Mouse (Mus musculus): ENCODE results near the gene Lhx9. TPM values are rescaled to one million over a fixed set of nuclear protein-coding genes. Genes with fewer than 3 reads are reported as not detected.
A peak's percentile ranks its signal among the peaks of the same experiment; 100 is the strongest.

Lhx9 gene
- polyA plus RNA-seq, 1 experiment, result 0.05 TPM

DNA sequence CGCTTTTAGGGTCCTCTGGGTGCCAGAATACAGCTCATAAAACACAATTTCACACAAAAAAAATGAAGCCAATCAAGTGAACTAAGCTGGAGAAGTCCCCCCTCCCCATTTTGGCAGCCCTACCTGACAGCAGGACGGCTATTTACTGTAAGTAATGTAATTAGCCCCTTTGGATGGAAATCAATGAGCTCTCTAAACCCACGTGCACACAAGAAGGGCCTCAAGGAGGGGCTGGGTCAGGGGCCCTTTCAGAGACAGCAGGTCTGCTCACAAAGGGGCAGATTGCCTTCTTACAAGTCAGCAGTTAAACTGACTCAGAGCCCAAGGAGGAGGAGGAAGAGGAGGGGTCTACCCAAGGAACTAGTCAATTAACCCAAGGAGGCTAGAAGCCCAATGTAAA, 4.2 kb downstream of the Lhx9 start:
- Histone ChIP-seq H3K4me1 (ENCODE audit: control insufficient read depth, insufficient read depth, insufficient read length) (peaks cover 11% of the 10 kb centered on the region), H3K27me3 (ENCODE audit: control insufficient read depth, insufficient read depth, low read length) (peaks cover 58% of the 10 kb centered on the region), H3K4me3 (ENCODE audit: extremely low read depth, insufficient read depth, insufficient read length) (no peak overlapping the region), H3K27ac (ENCODE audit: insufficient read depth, low read length) (no peak overlapping the region), H3K36me3 (ENCODE audit: control insufficient read depth, insufficient read depth, low read length) (no peaks in the 10 kb centered on the region)
- DNase-seq (ENCODE audit: low read depth in 1 of 2, low spot score in 2 of 2), result no peak
- TF ChIP-seq POLR2A (IDR thresholded peaks at IDR 0.05; ENCODE audit: low read depth, low read length) (no peak), CTCF (IDR thresholded peaks at IDR 0.05; ENCODE audit: extremely low read depth, insufficient read depth, insufficient read length, insufficient replicate concordance) (no peak)
- 18% methylated on average over 3 of the region's 3 CpGs for WGBS

GRCm38 (mm10) chr1:138843361-138844091, 4.9 kb downstream of the Lhx9 start:
- Histone ChIP-seq H3K36me3 (ENCODE audit: control insufficient read depth, insufficient read depth, low read length) (no peaks in the 10 kb centered on the region), H3K27me3 (ENCODE audit: control insufficient read depth, insufficient read depth, low read length) (peaks cover 55% of the 10 kb centered on the region), H3K4me1 (ENCODE audit: control insufficient read depth, insufficient read depth, insufficient read length) (peaks cover 9% of the 10 kb centered on the region), H3K27ac (ENCODE audit: insufficient read depth, low read length) (no peak overlapping the region), H3K4me3 (ENCODE audit: extremely low read depth, insufficient read depth, insufficient read length) (peak overlapping the region; percentile 44; the same call in 1 of the 2 replicates)
- WGBS, result 2% methylated on average over 35 of the region's 35 CpGs
- no peak for DNase-seq (ENCODE audit: low read depth in 1 of 2, low spot score in 2 of 2)
- TF ChIP-seq POLR2A (IDR thresholded peaks at IDR 0.05; ENCODE audit: low read depth, low read length) (no peak), CTCF (IDR thresholded peaks at IDR 0.05; ENCODE audit: extremely low read depth, insufficient read depth, insufficient read length, insufficient replicate concordance) (no peak)

GRCm38 (mm10) chr1:138842756-138843155, 5.6 kb downstream of the Lhx9 start:
- TF ChIP-seq CTCF (IDR thresholded peaks at IDR 0.05; ENCODE audit: extremely low read depth, insufficient read depth, insufficient read length, insufficient replicate concordance), result no peak
- TF ChIP-seq POLR2A (IDR thresholded peaks at IDR 0.05; ENCODE audit: low read depth, low read length), result no peak
- DNase-seq (ENCODE audit: low read depth in 1 of 2, low spot score in 2 of 2), result no peak
- peaks cover 9% of the 10 kb centered on the region for H3K4me1 ChIP-seq (ENCODE audit: control insufficient read depth, insufficient read depth, insufficient read length)
- WGBS, result 14% methylated on average over 10 of the region's 10 CpGs
- H3K27me3 ChIP-seq (ENCODE audit: control insufficient read depth, insufficient read depth, low read length), result peaks cover 53% of the 10 kb centered on the region
- no peak overlapping the region for H3K27ac ChIP-seq (ENCODE audit: insufficient read depth, low read length)
- no peaks in the 10 kb centered on the region for H3K36me3 ChIP-seq (ENCODE audit: control insufficient read depth, insufficient read depth, low read length)
- no peak overlapping the region for H3K4me3 ChIP-seq (ENCODE audit: extremely low read depth, insufficient read depth, insufficient read length)

GRCm38 (mm10) chr1:138842315-138842714, 6.1 kb downstream of the Lhx9 start:
- H3K4me3 ChIP-seq (ENCODE audit: extremely low read depth, insufficient read depth, insufficient read length), result no peak overlapping the region
- no peak for TF ChIP-seq POLR2A (IDR thresholded peaks at IDR 0.05; ENCODE audit: low read depth, low read length)
- no peak for TF ChIP-seq CTCF (IDR thresholded peaks at IDR 0.05; ENCODE audit: extremely low read depth, insufficient read depth, insufficient read length, insufficient replicate concordance)
- 9% methylated on average over 8 of the region's 8 CpGs for WGBS
- peaks cover 55% of the 10 kb centered on the region for H3K27me3 ChIP-seq (ENCODE audit: control insufficient read depth, insufficient read depth, low read length)
- H3K27ac ChIP-seq (ENCODE audit: insufficient read depth, low read length), result no peak overlapping the region
- H3K4me1 ChIP-seq (ENCODE audit: control insufficient read depth, insufficient read depth, insufficient read length), result peaks cover 8% of the 10 kb centered on the region
- H3K36me3 ChIP-seq (ENCODE audit: control insufficient read depth, insufficient read depth, low read length), result no peaks in the 10 kb centered on the region
- no peak for DNase-seq (ENCODE audit: low read depth in 1 of 2, low spot score in 2 of 2)

- no peak for TF ChIP-seq POLR2A (IDR thresholded peaks at IDR 0.05; ENCODE audit: low read depth, low read length)
- no peak for TF ChIP-seq CTCF (IDR thresholded peaks at IDR 0.05; ENCODE audit: extremely low read depth, insufficient read depth, insufficient read length, insufficient replicate concordance)
- Histone ChIP-seq H3K4me1 (ENCODE audit: control insufficient read depth, insufficient read depth, insufficient read length) (peaks cover 6% of the 10 kb centered on the region), H3K27ac (ENCODE audit: insufficient read depth, low read length) (no peak overlapping the region), H3K4me3 (ENCODE audit: extremely low read depth, insufficient read depth, insufficient read length) (peak overlapping the region; percentile 6; the same call in 1 of the 2 replicates), H3K36me3 (ENCODE audit: control insufficient read depth, insufficient read depth, low read length) (no peaks in the 10 kb centered on the region), H3K27me3 (ENCODE audit: control insufficient read depth, insufficient read depth, low read length) (peaks cover 53% of the 10 kb centered on the region)
- DNase-seq (ENCODE audit: low read depth in 1 of 2, low spot score in 2 of 2), result no peak
- WGBS, result 2% methylated on average over 54 of the region's 54 CpGs
These were observed 6.9 kb downstream of the Lhx9 start for GRCm38 (mm10) chr1:138841306-138842095.

GRCm38 (mm10) chr1:138840440-138841305, 7.7 kb downstream of the Lhx9 start:
- 15% methylated on average over 25 of the region's 25 CpGs for WGBS
- Histone ChIP-seq H3K4me1 (ENCODE audit: control insufficient read depth, insufficient read depth, insufficient read length) (peaks cover 6% of the 10 kb centered on the region), H3K27ac (ENCODE audit: insufficient read depth, low read length) (no peak overlapping the region), H3K27me3 (ENCODE audit: control insufficient read depth, insufficient read depth, low read length) (peaks cover 53% of the 10 kb centered on the region), H3K36me3 (ENCODE audit: control insufficient read depth, insufficient read depth, low read length) (no peaks in the 10 kb centered on the region), H3K4me3 (ENCODE audit: extremely low read depth, insufficient read depth, insufficient read length) (no peak overlapping the region)
- DNase-seq (ENCODE audit: low read depth in 1 of 2, low spot score in 2 of 2), result no peak
- no peak for TF ChIP-seq POLR2A (IDR thresholded peaks at IDR 0.05; ENCODE audit: low read depth, low read length)
- TF ChIP-seq CTCF (IDR thresholded peaks at IDR 0.05; ENCODE audit: extremely low read depth, insufficient read depth, insufficient read length, insufficient replicate concordance), result no peak
